In genomic region chrX:153037087-153037971, GRCm38 (mm10) we compare ENCODE assay signal across 7 mouse cellular contexts. TPM values are rescaled to one million over a fixed set of nuclear protein-coding genes. Genes with fewer than 3 reads are reported as not detected.
DNase-seq lines count a peak whose midpoint lies in the region; ATAC-seq and TF ChIP-seq lines count a peak whose summit lies in the region.

TSS of gene Mageh1 (minus strand) at chrX:153037575.

- H3K9me3 ChIP-seq in embryonic facial prominence, embryonic 10.5 days = no peaks in the 10 kb centered on the region
- no peaks in the 10 kb centered on the region for H3K9me3 ChIP-seq in intestine, postnatal 0 days (ENCODE audit: control insufficient read depth)

- peak; percentile 77 for DNase-seq in adrenal gland, postnatal 25 days
- peak; percentile 87 for DNase-seq in embryonic facial prominence, embryonic 10.5 days (ENCODE audit: low spot score)
- DNase-seq in heart, adult 11 months = peak; percentile 98
- peak; percentile 81 to 90 for DNase-seq in left cerebral cortex, postnatal 25 days (ENCODE audit: low spot score in 2 of 2)
- DNase-seq in right cerebral cortex, postnatal 4 days = peak; percentile 79

- H3K36me3 ChIP-seq in embryonic facial prominence, embryonic 10.5 days (replicated peaks) = no peaks in the 10 kb centered on the region
- no peaks in the 10 kb centered on the region for H3K36me3 ChIP-seq in intestine, postnatal 0 days (ENCODE audit: control insufficient read depth, insufficient read depth)

- H3K27me3 ChIP-seq in embryonic facial prominence, embryonic 10.5 days (replicated peaks; ENCODE audit: low read depth, poor library complexity, severe bottlenecking) = peaks cover 46% of the 10 kb centered on the region
- no peaks in the 10 kb centered on the region for H3K27me3 ChIP-seq in intestine, postnatal 0 days (replicated peaks; ENCODE audit: control insufficient read depth, insufficient read depth, low read length)

- peak within 1 kb of the TSS; percentile 51 for H3K9ac ChIP-seq in intestine, postnatal 0 days (ENCODE audit: low read depth, low read length)

- H3K4me3 ChIP-seq in embryonic facial prominence, embryonic 10.5 days = peak within 1 kb of the TSS; percentile 65
- peak within 1 kb of the TSS; percentile 48 for H3K4me3 ChIP-seq in intestine, postnatal 0 days (ENCODE audit: low read depth, low read length)

- ATAC-seq in intestine, postnatal 0 days = peak; percentile 96
- peak; percentile 95 for ATAC-seq in megakaryocyte-erythroid progenitor cell, adult 5-6 weeks (replicated peaks; ENCODE audit: low FRiP score, low TSS enrichment, poor library complexity, severe bottlenecking)

- peak within 1 kb of the TSS; percentile 69 for H3K4me2 ChIP-seq in intestine, postnatal 0 days (replicated peaks; ENCODE audit: low read depth)

- H3K4me1 ChIP-seq in embryonic facial prominence, embryonic 10.5 days = peaks cover 3% of the 10 kb centered on the region; the same call in 1 of the 2 replicates
- H3K4me1 ChIP-seq in intestine, postnatal 0 days (replicated peaks; ENCODE audit: control insufficient read depth, insufficient read depth, low read length) = no peaks in the 10 kb centered on the region

- 16% methylated on average over 49 of the region's 49 CpGs for WGBS in embryonic facial prominence, embryonic 10.5 days
- WGBS in intestine, postnatal 0 days = 21% methylated on average over 48 of the region's 49 CpGs

- H3K27ac ChIP-seq in embryonic facial prominence, embryonic 10.5 days (replicated peaks) = peak within 1 kb of the TSS; percentile 92
- peak within 1 kb of the TSS; percentile 15; the same call in 1 of the 2 replicates for H3K27ac ChIP-seq in intestine, postnatal 0 days (ENCODE audit: low read depth, low read length)

- peak; percentile 46 for TF ChIP-seq CTCF in intestine, postnatal 0 days (IDR thresholded peaks at IDR 0.05; ENCODE audit: low read depth)

- intact Hi-C loops in left cerebral cortex, postnatal 25 days (cut with DNase I) = loop anchor here (5.0 kb wide), 1 partner anchor 105 kb away; no protein-coding TSS in a partner anchor

RNA-seq across cellular contexts. Expression of gene Mageh1, which starts in this region (rescaled TPM):
- total RNA-seq in adrenal gland, postnatal 25 days (2021) = 18.4 and 24.0 TPM in 2 replicates
- polyA plus RNA-seq in embryonic facial prominence, embryonic 10.5 days (2016; fragmentation: Nextera tagmentation; extraction: Ambion mirVana) = 66.0 and 66.1 TPM in 2 replicates
- polyA plus RNA-seq in intestine, postnatal 0 days (2015; fragmentation: Nextera tagmentation; extraction: Ambion mirVana) = 22.4 and 23.8 TPM in 2 replicates
- 10 to 100 TPM; 48.4 TPM for total RNA-seq in left cerebral cortex, postnatal 25 days (2021)
- total RNA-seq in megakaryocyte-erythroid progenitor cell, adult 5-6 weeks (2014; fragmentation: Nextera tagmentation) = 0.98 TPM in 1 of 2 replicates, not detected in the other
- total RNA-seq in megakaryocyte-erythroid progenitor cell, adult 5-6 weeks (2017) = 1.3 and 3.9 TPM in 2 replicates

Comparison
In these comparisons a context has a peak if more than half of its experiments do, and no peak if none do; other contexts are left out.
1. Peak in every context shown above with its lines: DNase-seq, ATAC-seq, H3K4me3 ChIP-seq and H3K27ac ChIP-seq.